Mouse (Mus musculus): Measurements from ENCODE around the gene Exoc3l2. TPM values are rescaled to one million over a fixed set of nuclear protein-coding genes. Genes with fewer than 3 reads are reported as not detected.
A peak's percentile ranks its signal among the peaks of the same experiment; 100 is the strongest.

Exoc3l2 gene
- polyA plus RNA-seq, 1 experiment from 2014 or later = 2.2 TPM

GRCm38 (mm10) chr7:19455819-19456495 is 7.2 kb upstream of the Exoc3l2 start:
- WGBS = 66% methylated on average over 11 of the region's 11 CpGs
- Histone ChIP-seq H3K27ac (ENCODE audit: low read depth) (no peak overlapping the region), H3K4me2 (no peak overlapping the region; the same call in 1 of the 2 replicates), H3K4me1 (ENCODE audit: insufficient read depth) (no peaks in the 10 kb centered on the region), H3K4me3 (ENCODE audit: low read depth, low read length) (no peak overlapping the region), H3K9ac (no peak overlapping the region), H3K27me3 (ENCODE audit: insufficient read depth, low read length) (no peaks in the 10 kb centered on the region), H3K36me3 (ENCODE audit: insufficient read depth) (peaks cover 24% of the 10 kb centered on the region), H3K9me3 (ENCODE audit: low read depth, low read length) (no peaks in the 10 kb centered on the region)
- ATAC-seq (ENCODE audit: insufficient read depth) (no peak), DNase-seq (no peak)
- no peak for TF ChIP-seq CTCF (IDR thresholded peaks at IDR 0.05; ENCODE audit: low read depth)

- Histone ChIP-seq H3K9me3 (ENCODE audit: low read depth, low read length) (no peaks in the 10 kb centered on the region), H3K9ac (no peak overlapping the region), H3K4me3 (ENCODE audit: low read depth, low read length) (peak overlapping the region; percentile 84; the same call in 1 of the 2 replicates), H3K36me3 (ENCODE audit: insufficient read depth) (peaks cover 17% of the 10 kb centered on the region), H3K27ac (ENCODE audit: low read depth) (no peak overlapping the region), H3K27me3 (ENCODE audit: insufficient read depth, low read length) (no peaks in the 10 kb centered on the region), H3K4me1 (ENCODE audit: insufficient read depth) (no peaks in the 10 kb centered on the region), H3K4me2 (peak overlapping the region; percentile 94)
- no peak for TF ChIP-seq CTCF (IDR thresholded peaks at IDR 0.05; ENCODE audit: low read depth)
- no peak for DNase-seq
- no peak for ATAC-seq (ENCODE audit: insufficient read depth)
- WGBS = 90% methylated on average over 7 of the region's 7 CpGs
These were observed 6.5 kb upstream of the Exoc3l2 start for GRCm38 (mm10) chr7:19456628-19457027.

GRCm38 (mm10) chr7:19457414-19458071 is 5.6 kb upstream of the Exoc3l2 start:
- TF ChIP-seq CTCF (IDR thresholded peaks at IDR 0.05; ENCODE audit: low read depth) = no peak
- no peak for DNase-seq
- H3K27me3 ChIP-seq (ENCODE audit: insufficient read depth, low read length) = no peaks in the 10 kb centered on the region
- peaks cover 10% of the 10 kb centered on the region; the same call in 1 of the 2 replicates for H3K36me3 ChIP-seq (ENCODE audit: insufficient read depth)
- H3K9ac ChIP-seq = peak overlapping the region; percentile 87
- no peaks in the 10 kb centered on the region for H3K4me1 ChIP-seq (ENCODE audit: insufficient read depth)
- WGBS = 5% methylated on average over 14 of the region's 14 CpGs
- peak overlapping the region; percentile 84 for H3K4me3 ChIP-seq (ENCODE audit: low read depth, low read length)
- peak overlapping the region; percentile 94 for H3K4me2 ChIP-seq
- peak; percentile 1; the same call in 1 of the 2 replicates for ATAC-seq (ENCODE audit: insufficient read depth)
- no peaks in the 10 kb centered on the region for H3K9me3 ChIP-seq (ENCODE audit: low read depth, low read length)
- H3K27ac ChIP-seq (ENCODE audit: low read depth) = peak overlapping the region; percentile 81; the same call in 1 of the 2 replicates

GRCm38 (mm10) chr7:19458072-19458486 is 5.1 kb upstream of the Exoc3l2 start:
- H3K36me3 ChIP-seq (ENCODE audit: insufficient read depth) = peaks cover 10% of the 10 kb centered on the region; the same call in 1 of the 2 replicates
- H3K4me1 ChIP-seq (ENCODE audit: insufficient read depth) = no peaks in the 10 kb centered on the region
- under 1% methylated on average over 23 of the region's 31 CpGs for WGBS
- peak overlapping the region; percentile 84 for H3K4me3 ChIP-seq (ENCODE audit: low read depth, low read length)
- peak; percentile 73 for DNase-seq
- peak; percentile 78 for ATAC-seq (ENCODE audit: insufficient read depth)
- H3K4me2 ChIP-seq = peak overlapping the region; percentile 94
- TF ChIP-seq CTCF (IDR thresholded peaks at IDR 0.05; ENCODE audit: low read depth) = peak; percentile 62
- H3K9ac ChIP-seq = peak overlapping the region; percentile 87
- no peaks in the 10 kb centered on the region for H3K27me3 ChIP-seq (ENCODE audit: insufficient read depth, low read length)
- no peaks in the 10 kb centered on the region for H3K9me3 ChIP-seq (ENCODE audit: low read depth, low read length)
- H3K27ac ChIP-seq (ENCODE audit: low read depth) = peak overlapping the region; percentile 81

DNA sequence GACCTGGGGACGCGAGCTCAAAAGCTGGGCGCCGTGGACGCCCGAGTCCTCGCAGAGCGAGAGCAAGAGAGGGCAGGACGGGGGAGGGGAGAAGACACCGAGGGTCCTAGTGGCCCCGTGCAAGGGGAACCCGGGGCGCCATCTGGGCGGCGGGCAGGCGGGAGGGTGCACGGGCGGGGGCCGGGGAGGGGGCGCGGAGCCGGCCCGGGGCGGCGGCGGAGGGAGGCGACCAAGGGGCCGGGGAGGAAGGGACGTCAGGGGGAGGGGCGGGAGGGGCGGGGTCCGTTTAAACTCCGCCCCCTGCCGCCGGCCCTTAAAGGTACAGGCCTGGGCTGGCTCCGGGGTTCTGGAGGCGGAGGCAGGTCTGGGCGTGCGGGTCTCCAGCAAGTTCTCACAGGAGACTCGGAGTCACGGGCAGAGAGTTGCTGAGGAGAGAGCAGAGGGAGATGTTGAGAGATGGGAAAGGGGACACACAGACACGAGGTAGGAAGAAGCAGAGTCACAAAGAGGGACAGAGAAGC is 4.5 kb upstream of the Exoc3l2 start, which contains the start of gene Mark4:
Gene Mark4 (minus strand): TSS at position 231 of the 521 bp plus-strand sequence.
- Histone ChIP-seq H3K9ac (peak within 1 kb of the TSS; percentile 87), H3K36me3 (ENCODE audit: insufficient read depth) (peaks cover 10% of the 10 kb centered on the region; the same call in 1 of the 2 replicates), H3K27me3 (ENCODE audit: insufficient read depth, low read length) (no peaks in the 10 kb centered on the region), H3K4me3 (ENCODE audit: low read depth, low read length) (peak within 1 kb of the TSS; percentile 84), H3K4me2 (peak within 1 kb of the TSS; percentile 94), H3K27ac (ENCODE audit: low read depth) (peak within 1 kb of the TSS; percentile 81), H3K9me3 (ENCODE audit: low read depth, low read length) (no peaks in the 10 kb centered on the region), H3K4me1 (ENCODE audit: insufficient read depth) (no peaks in the 10 kb centered on the region)
- peak; percentile 93 for DNase-seq
- peak; percentile 88 for ATAC-seq (ENCODE audit: insufficient read depth)
- no peak for TF ChIP-seq CTCF (IDR thresholded peaks at IDR 0.05; ENCODE audit: low read depth)
- WGBS = 2% methylated on average over 36 of the region's 42 CpGs

GRCm38 (mm10) chr7:19459144-19459870 is 3.8 kb upstream of the Exoc3l2 start:
- Histone ChIP-seq H3K4me2 (peak overlapping the region; percentile 94), H3K36me3 (ENCODE audit: insufficient read depth) (0 out of 2 replicates have a peak, but pooled peaks cover 6% of the 10 kb centered on the region), H3K9me3 (ENCODE audit: low read depth, low read length) (no peaks in the 10 kb centered on the region), H3K27me3 (ENCODE audit: insufficient read depth, low read length) (no peaks in the 10 kb centered on the region), H3K9ac (peak overlapping the region; percentile 87), H3K27ac (ENCODE audit: low read depth) (no peak overlapping the region), H3K4me3 (ENCODE audit: low read depth, low read length) (peak overlapping the region; percentile 84), H3K4me1 (ENCODE audit: insufficient read depth) (no peaks in the 10 kb centered on the region)
- no peak for TF ChIP-seq CTCF (IDR thresholded peaks at IDR 0.05; ENCODE audit: low read depth)
- 16% methylated on average over 6 of the region's 6 CpGs for WGBS
- no peak for DNase-seq
- no peak for ATAC-seq (ENCODE audit: insufficient read depth)
